8 mouse cellular contexts compared by ENCODE assay signal in genomic region chr1:136346373-136347035, GRCm38 (mm10). TPM values are rescaled to one million over a fixed set of nuclear protein-coding genes. Genes with fewer than 3 reads are reported as not detected.
DNase-seq lines count a peak whose midpoint lies in the region; ATAC-seq and TF ChIP-seq lines count a peak whose summit lies in the region.

No protein-coding gene starts in this region.

- peaks cover 6% of the 10 kb centered on the region; the same call in 1 of the 2 replicates for H3K27me3 ChIP-seq in heart, embryonic 13.5 days (replicated peaks)
- no peaks in the 10 kb centered on the region for H3K27me3 ChIP-seq in forebrain, postnatal 0 days (ENCODE audit: insufficient read depth, low read length)
- H3K27me3 ChIP-seq in liver, embryonic 15.5 days, result peaks cover 8% of the 10 kb centered on the region; the same call in 1 of the 2 replicates

- intact Hi-C loops in heart, postnatal 25 days (cut with DNase I), result loop anchor here (2.0 kb wide), 1 partner anchor 68 kb away; the partner anchor contains the start of gene Ddx59

- DNase-seq in heart, postnatal 25 days (ENCODE audit: low spot score), result no peak
- DNase-seq in ES-E14 (ENCODE audit: low read depth, low spot score), result no peak
- DNase-seq in forebrain, postnatal 0 days, result no peak
- DNase-seq in adrenal gland, adult 2 months, result no peak
- no peak for DNase-seq in frontal cortex, postnatal 36 days (ENCODE audit: low spot score in 2 of 2)
- DNase-seq in adrenal gland, postnatal 10 days, result no peak

- peak overlapping the region; percentile 95 for H3K9ac ChIP-seq in heart, embryonic 13.5 days
- H3K9ac ChIP-seq in ES-E14 (ENCODE audit: insufficient read depth, low read depth, low read length, poor library complexity, severe bottlenecking), result peak overlapping the region; percentile 49
- H3K9ac ChIP-seq in forebrain, postnatal 0 days, result peak overlapping the region; percentile 95
- peak overlapping the region; percentile 96 for H3K9ac ChIP-seq in liver, embryonic 15.5 days

- H3K36me3 ChIP-seq in heart, embryonic 13.5 days, result no peaks in the 10 kb centered on the region
- H3K36me3 ChIP-seq in ES-E14 (ENCODE audit: control insufficient read depth, insufficient read depth, low read length, poor library complexity, severe bottlenecking), result no peaks in the 10 kb centered on the region
- no peaks in the 10 kb centered on the region for H3K36me3 ChIP-seq in forebrain, postnatal 0 days (ENCODE audit: insufficient read depth)
- H3K36me3 ChIP-seq in liver, embryonic 15.5 days (replicated peaks), result 0 out of 2 replicates have a peak, but pooled peaks cover 6% of the 10 kb centered on the region

- TF ChIP-seq CTCF in forebrain, postnatal 0 days (IDR thresholded peaks at IDR 0.05; ENCODE audit: low read depth), result no peak

- 5% methylated on average over 12 of the region's 12 CpGs for WGBS in heart, embryonic 13.5 days
- WGBS in forebrain, postnatal 0 days, result 5% methylated on average over 12 of the region's 12 CpGs
- 3% methylated on average over 12 of the region's 12 CpGs for WGBS in liver, embryonic 15.5 days (ENCODE audit: insufficient replicate concordance)

- peak overlapping the region; percentile 98 for H3K27ac ChIP-seq in heart, embryonic 13.5 days (replicated peaks)
- H3K27ac ChIP-seq in ES-E14 (ENCODE audit: insufficient read depth, low read depth, low read length, poor library complexity, severe bottlenecking), result no peak overlapping the region
- H3K27ac ChIP-seq in forebrain, postnatal 0 days (ENCODE audit: low read depth, low read length), result peak overlapping the region; percentile 98
- H3K27ac ChIP-seq in liver, embryonic 15.5 days (replicated peaks), result peak overlapping the region; percentile 98

- H3K4me1 ChIP-seq in heart, embryonic 13.5 days, result peaks cover 43% of the 10 kb centered on the region
- H3K4me1 ChIP-seq in ES-E14 (ENCODE audit: control insufficient read depth in 2 of 2, insufficient read depth in 2 of 2, low read length in 2 of 2, poor library complexity in 1 of 2), result peaks cover 0 to 2% of the 10 kb centered on the region in 2 experiments; a peak in 1 of 4 replicates
- H3K4me1 ChIP-seq in forebrain, postnatal 0 days (ENCODE audit: insufficient read depth), result peaks cover 19% of the 10 kb centered on the region; the same call in 1 of the 2 replicates
- peaks cover 64% of the 10 kb centered on the region for H3K4me1 ChIP-seq in liver, embryonic 15.5 days (replicated peaks)

- peak overlapping the region; percentile 90 for H3K4me2 ChIP-seq in heart, embryonic 13.5 days
- peak overlapping the region; percentile 85 for H3K4me2 ChIP-seq in forebrain, postnatal 0 days (ENCODE audit: low read depth)
- peak overlapping the region; percentile 86 for H3K4me2 ChIP-seq in liver, embryonic 15.5 days

- H3K4me3 ChIP-seq in heart, embryonic 13.5 days, result peak overlapping the region; percentile 95
- H3K4me3 ChIP-seq in ES-E14 (ENCODE audit: insufficient read depth in 1 of 2, low read depth in 1 of 2, low read length in 2 of 2, poor library complexity in 1 of 2, severe bottlenecking in 1 of 2), result peak overlapping the region; percentile 91 to 92
- H3K4me3 ChIP-seq in forebrain, postnatal 0 days (ENCODE audit: low read depth, low read length), result peak overlapping the region; percentile 96
- H3K4me3 ChIP-seq in liver, embryonic 15.5 days (replicated peaks), result peak overlapping the region; percentile 93

- ATAC-seq in heart, embryonic 13.5 days (ENCODE audit: extremely low read depth, insufficient number of reproducible peaks, low FRiP score, low TSS enrichment), result no peak
- ATAC-seq in forebrain, postnatal 0 days, result no peak
- peak; percentile 56 for ATAC-seq in liver, embryonic 15.5 days (ENCODE audit: insufficient read depth)

- no peaks in the 10 kb centered on the region for H3K9me3 ChIP-seq in heart, embryonic 13.5 days
- no peaks in the 10 kb centered on the region for H3K9me3 ChIP-seq in ES-E14 (ENCODE audit: control insufficient read depth, insufficient read depth, low read depth, low read length)
- no peaks in the 10 kb centered on the region for H3K9me3 ChIP-seq in forebrain, postnatal 0 days (ENCODE audit: low read length)
- no peaks in the 10 kb centered on the region for H3K9me3 ChIP-seq in liver, embryonic 15.5 days (replicated peaks)

- in situ Hi-C loops in ES-E14 (cut with MboI; ENCODE audit: low sequenced_read_pairs in 2 of 2, unreplicated experiment in 2 of 2), result no loop called here

TF ChIP-seq in ES-E14, 5 proteins besides CTCF, POLR2A, EP300 and RAD21:
- no peak for TF ChIP-seq MAFK (IDR thresholded peaks at IDR 0.05; ENCODE audit: insufficient read depth, low read depth, low read length)
- TF ChIP-seq HCFC1 (IDR thresholded peaks at IDR 0.05; ENCODE audit: borderline replicate concordance, insufficient read depth, low read length), result no peak
- TF ChIP-seq ZNF384 (IDR thresholded peaks at IDR 0.05; ENCODE audit: low read depth, low read length), result no peak
- TF ChIP-seq ZC3H11A (IDR thresholded peaks at IDR 0.05; ENCODE audit: borderline replicate concordance, low read depth, low read length), result no peak
- no peak for TF ChIP-seq CHD2 (IDR thresholded peaks at IDR 0.05; ENCODE audit: low read depth, low read length)

RNA-seq across cellular contexts. Expression of gene Camsap2, which starts 0.6 kb away (rescaled TPM):
- 5.9 and 6.1 TPM in 2 replicates for polyA plus RNA-seq in heart, embryonic 13.5 days (2015; fragmentation: Nextera tagmentation; extraction: Ambion mirVana)
- 10 to 100 TPM; 21.4 to 22.8 TPM for total RNA-seq in heart, postnatal 25 days (2021)
- total RNA-seq in ES-E14 (2012; rRNA removed), result 20.3 and 20.6 TPM in 2 replicates
- total RNA-seq in forebrain, postnatal 0 days (2014; rRNA removed), result 120 and 135 TPM in 2 replicates
- polyA plus RNA-seq in forebrain, postnatal 0 days (2015; fragmentation: Nextera tagmentation; extraction: Ambion mirVana), result 16.1 and 20.1 TPM in 2 replicates
- polyA plus RNA-seq in liver, embryonic 15.5 days (2015; fragmentation: Nextera tagmentation; extraction: Ambion mirVana), result 5.9 and 6.5 TPM in 2 replicates
- total RNA-seq in adrenal gland, adult 2 months (2021), result 10 to 100 TPM; 38.2 to 45.5 TPM
- polyA plus RNA-seq in adrenal gland, adult 2 months (2012; rRNA removed), result 12.0 and 15.2 TPM in 2 replicates
- 10 to 100 TPM; 46.6 to 48.1 TPM for total RNA-seq in adrenal gland, postnatal 10 days (2021)
